Mouse (Mus musculus) lung, postnatal 0 days (tissue): ENCODE measurements at regions not wholly inside any gene's neighbourhood (a gene's known extent, or its start where the extent isn't known, plus 50 kb on each side); places are given as distances from the start of the nearest gene placed in this dataset.
A peak's percentile ranks its signal among the peaks of the same experiment; 100 is the strongest.

Experiments
- ATAC-seq: fragments of 200-750 bp; cut with Nextera tagmentation; 2 replicates; pipeline ENCODE4 v1.8.0; 2017; ENCODE audit warnings: moderate library complexity
- DNase-seq: peaks from one replicate; pipeline ENCODE4 v3.0.0-alpha.2; 2016; ENCODE audit warnings: low spot score
- H3K27ac ChIP-seq: fragments of 300-500 bp; sonication (generic); 2 replicates; pipeline ENCODE4 v1.5.1; 2014; ENCODE audit warnings: antibody characterized with exemption, mild to moderate bottlenecking, low read length, mixed read lengths
- H3K27me3 ChIP-seq: fragments of 300-500 bp; sonication (generic); replicated peaks from 2 replicates; pipeline ENCODE4 v1.6.1; 2014; ENCODE audit warnings: low read length, mixed read lengths; ENCODE audit not compliant: insufficient read depth
- H3K36me3 ChIP-seq: fragments of 300-500 bp; sonication (generic); 2 replicates; pipeline ENCODE4 v1.6.1; 2014; ENCODE audit warnings: low read length, mixed read lengths; ENCODE audit not compliant: insufficient read depth
- H3K4me1 ChIP-seq: fragments of 300-500 bp; sonication (generic); 2 replicates; pipeline ENCODE4 v1.6.1; 2014; ENCODE audit warnings: antibody characterized with exemption, low read depth, low read length, mixed read lengths; ENCODE audit not compliant: insufficient read depth
- H3K4me2 ChIP-seq: fragments of 300-500 bp; sonication (generic); replicated peaks from 2 replicates; pipeline ENCODE4 v1.6.1; 2014; ENCODE audit warnings: low read depth, mild to moderate bottlenecking, low read length, moderate library complexity, mixed read lengths
- H3K4me3 ChIP-seq: fragments of 300-500 bp; sonication (generic); 2 replicates; pipeline ENCODE4 v1.5.1; 2014; ENCODE audit warnings: low read depth, low read length
- H3K9ac ChIP-seq: fragments of 300-500 bp; sonication (generic); replicated peaks from 2 replicates; pipeline ENCODE4 v1.6.1; 2014; ENCODE audit warnings: low read depth, mild to moderate bottlenecking
- H3K9me3 ChIP-seq: fragments of 300-500 bp; sonication (generic); 2 replicates; pipeline ENCODE4 v1.6.1; 2016; ENCODE audit warnings: low read length, mixed read lengths
- CTCF ChIP-seq: IDR thresholded peaks from 2 replicates; pipeline ENCODE4 v1.5.1; 2016; ENCODE audit warnings: antibody characterized with exemption, mild to moderate bottlenecking
- EP300 ChIP-seq: IDR thresholded peaks from 2 replicates; pipeline ENCODE4 v1.6.1; 2016; ENCODE audit warnings: antibody characterized with exemption, mild to moderate bottlenecking, control low read depth
- WGBS: fragments of 180-500 bp; shearing (Covaris S2); extraction: QIAGEN DNeasy Blood & Tissue Kit; methylation state at CpG from one replicate; pipeline ENCODE4 v1.1.7; 2014; 5-methylcytosine and 5-hydroxymethylcytosine counted together

- Histone ChIP-seq H3K4me2 (no peak overlapping the region), H3K27me3 (no peaks in the 10 kb centered on the region), H3K36me3 (no peaks in the 10 kb centered on the region), H3K4me1 (no peaks in the 10 kb centered on the region), H3K27ac (no peak overlapping the region), H3K4me3 (no peak overlapping the region), H3K9me3 (no peaks in the 10 kb centered on the region), H3K9ac (no peak overlapping the region)
- DNase-seq = no peak
- ATAC-seq = no peak
- TF ChIP-seq EP300 = no peak
- no peak for TF ChIP-seq CTCF
- 64% methylated on average over 1 of the region's 1 CpGs for WGBS
These were observed 340.4 kb downstream of the Agtpbp1 start for GRCm38 (mm10) chr13:59244622-59245021.

- no peak overlapping the region for H3K27ac ChIP-seq
- H3K9me3 ChIP-seq = no peaks in the 10 kb centered on the region
- no peaks in the 10 kb centered on the region for H3K27me3 ChIP-seq
- no peak overlapping the region for H3K4me2 ChIP-seq
- H3K36me3 ChIP-seq = no peaks in the 10 kb centered on the region
- 49% methylated on average over 4 of the region's 4 CpGs for WGBS
- DNase-seq (no peak), ATAC-seq (no peak)
- TF ChIP-seq EP300 (no peak), CTCF (no peak)
- no peak overlapping the region for H3K4me3 ChIP-seq
- H3K9ac ChIP-seq = no peak overlapping the region
- H3K4me1 ChIP-seq = no peaks in the 10 kb centered on the region
These were observed 342.4 kb downstream of the Agtpbp1 start for GRCm38 (mm10) chr13:59242671-59243070.

- Histone ChIP-seq H3K4me2 (no peak overlapping the region), H3K27ac (no peak overlapping the region), H3K4me3 (no peak overlapping the region), H3K9me3 (no peaks in the 10 kb centered on the region), H3K27me3 (no peaks in the 10 kb centered on the region), H3K9ac (no peak overlapping the region), H3K36me3 (no peaks in the 10 kb centered on the region), H3K4me1 (no peaks in the 10 kb centered on the region)
- no peak for TF ChIP-seq EP300
- no peak for TF ChIP-seq CTCF
- 65% methylated on average over 1 of the region's 1 CpGs for WGBS
- ATAC-seq (no peak), DNase-seq (no peak)
These were observed 346.3 kb downstream of the Agtpbp1 start for GRCm38 (mm10) chr13:59238696-59239095.

- 80% methylated on average over 9 of the region's 9 CpGs for WGBS
- H3K36me3 ChIP-seq = no peaks in the 10 kb centered on the region
- no peak overlapping the region for H3K4me2 ChIP-seq
- DNase-seq (no peak), ATAC-seq (no peak)
- H3K27me3 ChIP-seq = no peaks in the 10 kb centered on the region
- no peak overlapping the region for H3K9ac ChIP-seq
- TF ChIP-seq CTCF = no peak
- no peak for TF ChIP-seq EP300
- no peaks in the 10 kb centered on the region for H3K9me3 ChIP-seq
- no peak overlapping the region for H3K27ac ChIP-seq
- no peaks in the 10 kb centered on the region for H3K4me1 ChIP-seq
- no peak overlapping the region for H3K4me3 ChIP-seq
These were observed 349.2 kb downstream of the Agtpbp1 start for GRCm38 (mm10) chr13:59235836-59236235.

- no peak overlapping the region for H3K4me2 ChIP-seq
- peak; percentile 64 for DNase-seq
- no peaks in the 10 kb centered on the region for H3K4me1 ChIP-seq
- TF ChIP-seq CTCF (no peak), EP300 (no peak)
- no peaks in the 10 kb centered on the region for H3K27me3 ChIP-seq
- H3K36me3 ChIP-seq = no peaks in the 10 kb centered on the region
- H3K27ac ChIP-seq = peak overlapping the region; percentile 45
- no peak overlapping the region for H3K4me3 ChIP-seq
- no peak overlapping the region for H3K9ac ChIP-seq
- no peaks in the 10 kb centered on the region for H3K9me3 ChIP-seq
- WGBS = 75% methylated on average over 6 of the region's 6 CpGs
- peak; percentile 44 for ATAC-seq
These were observed 355.9 kb downstream of the Agtpbp1 start for GRCm38 (mm10) chr13:59229111-59229541.

GRCm38 (mm10) chr13:59228059-59228830 lies 356.8 kb downstream of the Agtpbp1 start:
- Histone ChIP-seq H3K4me3 (no peak overlapping the region), H3K27me3 (no peaks in the 10 kb centered on the region), H3K9ac (no peak overlapping the region), H3K4me2 (no peak overlapping the region), H3K36me3 (no peaks in the 10 kb centered on the region), H3K9me3 (no peaks in the 10 kb centered on the region), H3K27ac (peak overlapping the region; percentile 45), H3K4me1 (no peaks in the 10 kb centered on the region)
- DNase-seq (peak; percentile 93), ATAC-seq (peak; percentile 96)
- 24% methylated on average over 12 of the region's 12 CpGs for WGBS
- TF ChIP-seq CTCF (no peak), EP300 (peak; percentile 77)
